Mouse (Mus musculus) skeletal muscle tissue, adult 2 months (tissue): ENCODE results near the gene Chat.

ENCODE experiments used
- DNase-seq: peaks from one replicate; pipeline ENCODE4 v3.0.0-alpha.2; 2012; ENCODE audit warnings: low read depth, low spot score

The Chat gene

GRCm38 (mm10) chr14:32465889-32466288 is at the start of gene Chat:
Gene Chat, minus strand, starts transcription at chr14:32465989.
- DNase-seq, result no peak

- peak; percentile 95 for DNase-seq
These were observed 47.7 kb upstream of the Chat start, which contains the start of gene Ercc6 for GRCm38 (mm10) chr14:32513336-32514032. Gene Ercc6, plus strand, starts transcription at chr14:32513521.

GRCm38 (mm10) chr14:32512912-32513311 is 47.1 kb upstream of the Chat start:
- no peak for DNase-seq

GRCm38 (mm10) chr14:32509443-32509961 is 43.7 kb upstream of the Chat start:
- no peak for DNase-seq

GRCm38 (mm10) chr14:32508105-32508835 is 42.5 kb upstream of the Chat start:
- no peak for DNase-seq

DNA sequence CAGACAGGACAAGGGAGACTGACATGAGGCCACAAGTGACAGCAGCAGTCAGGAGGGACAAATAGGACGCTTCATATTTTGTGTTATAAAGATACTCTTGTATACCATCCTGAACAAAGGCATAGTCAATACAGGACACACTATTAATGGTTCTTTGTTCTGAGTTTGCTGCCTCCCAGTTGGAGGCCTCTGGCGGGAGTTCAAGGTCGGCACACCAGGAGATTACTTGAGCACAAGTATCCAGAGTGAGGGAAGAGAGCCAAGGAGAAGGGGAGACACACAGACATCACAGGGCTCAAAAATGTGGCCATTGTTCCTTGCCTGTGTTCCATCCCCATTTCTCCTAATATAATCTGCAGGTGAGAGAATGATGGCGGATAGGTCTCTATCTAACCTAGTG is 41.4 kb upstream of the Chat start:
- no peak for DNase-seq

DNA sequence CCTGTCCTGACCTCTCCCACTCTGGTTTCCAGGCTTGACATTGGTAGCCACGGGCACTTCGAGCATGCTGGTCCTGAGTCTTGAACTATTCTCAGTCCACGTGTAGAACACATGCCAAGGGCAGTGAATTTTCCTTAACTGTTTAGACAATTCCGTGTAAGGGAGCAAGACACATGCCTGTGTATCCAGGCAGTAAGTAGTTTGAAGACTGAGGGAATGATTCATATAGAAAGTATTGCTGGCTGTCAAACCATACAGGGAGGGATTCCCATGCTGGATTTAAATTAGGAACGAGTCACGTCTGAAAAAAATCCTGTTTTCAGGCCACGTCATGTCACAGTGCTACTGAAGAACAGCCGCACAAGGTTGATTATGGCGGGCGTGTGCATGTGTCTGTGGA is 40.5 kb upstream of the Chat start:
- no peak for DNase-seq

- no peak for DNase-seq
These were observed 38.1 kb upstream of the Chat start for GRCm38 (mm10) chr14:32503897-32504296.

- DNase-seq, result no peak
These were observed 37.2 kb upstream of the Chat start for GRCm38 (mm10) chr14:32502764-32503688.

DNA sequence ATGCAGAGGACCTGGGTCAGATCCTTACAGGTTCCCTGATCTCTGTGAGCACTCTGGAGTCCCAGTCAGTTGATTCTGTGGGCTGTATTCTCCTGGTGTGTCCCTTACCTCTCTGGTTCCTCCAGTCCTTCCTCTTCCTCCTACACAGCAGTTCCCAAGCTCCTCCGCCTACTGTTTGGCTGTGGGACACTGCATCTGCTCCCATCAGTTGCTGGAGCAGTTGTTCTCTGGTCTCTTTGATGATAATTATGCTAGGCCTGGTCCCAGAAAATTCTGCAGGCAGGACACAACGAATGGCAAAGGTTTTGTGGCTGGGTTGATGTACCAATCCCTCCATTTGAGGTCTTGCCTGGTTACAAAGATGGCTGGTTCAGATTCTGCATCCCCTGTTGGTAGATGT is 35.5 kb upstream of the Chat start:
- DNase-seq, result no peak

DNA sequence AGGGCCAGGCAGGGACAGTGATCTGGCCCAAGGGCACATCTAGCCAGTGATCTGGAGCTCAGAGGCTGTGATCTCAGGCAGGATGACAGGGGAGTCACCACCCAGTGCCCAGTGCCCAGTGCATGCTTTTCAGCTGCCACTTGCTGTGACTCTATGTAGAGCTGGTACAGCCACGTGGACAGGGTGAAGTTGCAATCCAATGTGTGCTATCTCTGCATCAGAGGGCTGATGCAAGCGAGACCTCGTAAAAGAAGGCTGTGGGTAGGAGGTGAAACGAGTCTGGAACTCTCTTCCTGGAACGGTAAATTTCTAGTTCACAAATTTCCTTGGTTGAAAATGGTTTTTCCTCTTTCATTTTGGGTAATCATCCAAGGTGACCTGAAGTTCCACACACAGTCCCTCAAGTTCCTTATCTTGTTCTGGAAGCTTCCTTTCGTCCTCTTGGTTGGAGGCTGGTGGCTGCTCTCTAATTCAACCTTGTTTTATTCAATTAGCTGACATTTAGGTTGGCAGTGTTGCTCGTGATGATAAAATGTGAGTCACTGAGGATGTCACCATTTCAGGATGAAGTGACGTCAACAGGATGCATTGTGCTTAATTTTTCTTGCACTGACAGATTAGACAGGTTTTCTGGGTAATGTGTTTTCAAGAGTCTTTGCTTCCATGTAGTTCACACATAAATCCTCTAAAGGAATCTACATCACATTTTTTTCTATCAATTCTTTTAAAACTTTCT is 30.5 kb upstream of the Chat start:
- DNase-seq, result no peak

- no peak for DNase-seq
These were observed 26.7 kb upstream of the Chat start for GRCm38 (mm10) chr14:32492521-32492920.

DNA sequence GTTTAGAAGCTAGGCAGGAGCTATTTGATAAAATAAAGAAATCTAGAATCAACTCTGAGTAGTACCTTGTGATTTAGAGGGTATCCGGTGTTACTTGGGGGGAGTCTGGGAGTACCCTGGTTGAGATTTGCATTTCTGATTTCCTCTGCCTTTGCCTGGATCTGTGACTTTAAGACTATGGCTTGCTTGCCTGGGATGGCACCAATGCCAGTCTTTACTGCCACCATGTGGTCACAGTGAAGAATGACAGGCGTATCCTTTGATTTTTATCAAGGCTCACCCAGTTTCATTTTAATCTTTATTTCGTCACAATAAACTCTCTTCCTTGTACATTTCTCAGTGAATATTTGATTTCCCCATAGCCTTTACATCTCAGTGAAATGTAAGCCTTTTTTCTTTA is 16.3 kb upstream of the Chat start:
- peak; percentile 13 for DNase-seq

GRCm38 (mm10) chr14:32477581-32477980 is 11.8 kb upstream of the Chat start:
- DNase-seq, result no peak

DNA sequence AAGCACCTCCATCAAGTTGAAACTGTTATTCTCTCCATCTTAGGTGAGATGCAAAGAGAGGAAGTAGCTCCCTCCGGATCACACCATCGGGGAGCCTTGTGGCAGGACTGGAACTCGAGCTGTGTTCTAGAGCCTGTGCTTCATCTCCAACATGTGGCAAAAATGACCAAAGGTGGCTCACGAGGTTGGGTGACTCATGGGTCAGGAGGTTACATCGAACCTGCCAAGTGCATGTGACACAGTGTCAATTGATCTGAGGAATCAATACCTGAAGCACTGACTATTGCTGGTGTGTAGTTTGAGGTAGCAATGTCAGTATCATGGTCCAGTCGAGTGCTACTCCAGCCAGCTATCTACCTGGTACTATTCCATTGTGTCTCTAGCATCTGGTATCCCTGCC is 10.8 kb upstream of the Chat start:
- DNase-seq, result no peak

DNA sequence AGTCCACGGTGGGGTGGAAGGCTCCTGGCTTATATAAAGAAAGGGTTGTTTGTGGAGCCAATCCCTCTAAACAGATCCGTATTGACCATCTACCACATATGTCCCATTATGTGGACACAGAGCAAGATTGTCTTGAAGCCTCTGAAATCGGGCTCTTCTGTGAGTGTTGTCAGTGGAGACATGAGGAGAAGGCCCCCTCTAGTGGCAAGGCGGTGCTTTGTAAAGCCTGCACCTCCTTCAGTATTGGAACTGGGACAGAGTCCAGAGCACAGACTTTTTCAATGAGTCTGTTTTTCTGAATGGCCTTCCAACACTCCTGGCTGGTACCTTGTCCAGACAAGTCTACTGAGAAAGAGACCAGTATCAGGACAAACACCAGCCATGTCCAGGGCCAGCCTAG is 7.2 kb upstream of the Chat start:
- DNase-seq, result no peak

DNA sequence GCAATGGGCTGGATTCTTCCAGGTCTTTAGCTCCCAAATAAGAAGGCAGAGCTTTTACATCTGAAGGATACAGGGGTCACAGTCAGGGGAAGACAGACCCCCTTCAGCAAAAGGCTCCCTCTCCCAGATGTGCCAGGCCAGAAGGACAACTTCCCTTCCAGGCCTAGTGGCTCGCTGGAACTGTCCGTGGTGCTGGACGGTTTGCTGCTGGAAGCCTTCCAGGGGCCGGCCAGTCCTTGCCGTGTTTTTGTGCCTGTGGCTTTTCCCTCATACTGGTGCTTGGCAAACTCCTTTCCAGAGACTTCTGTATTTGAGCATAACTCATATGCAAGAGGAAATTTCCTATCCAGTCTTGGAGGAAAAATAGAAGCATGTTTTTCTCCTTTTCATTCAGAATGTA is 1.8 kb upstream of the Chat start:
- no peak for DNase-seq

- DNase-seq, result no peak
These were observed 301 bp downstream of the Chat start for GRCm38 (mm10) chr14:32465506-32465870.

DNA sequence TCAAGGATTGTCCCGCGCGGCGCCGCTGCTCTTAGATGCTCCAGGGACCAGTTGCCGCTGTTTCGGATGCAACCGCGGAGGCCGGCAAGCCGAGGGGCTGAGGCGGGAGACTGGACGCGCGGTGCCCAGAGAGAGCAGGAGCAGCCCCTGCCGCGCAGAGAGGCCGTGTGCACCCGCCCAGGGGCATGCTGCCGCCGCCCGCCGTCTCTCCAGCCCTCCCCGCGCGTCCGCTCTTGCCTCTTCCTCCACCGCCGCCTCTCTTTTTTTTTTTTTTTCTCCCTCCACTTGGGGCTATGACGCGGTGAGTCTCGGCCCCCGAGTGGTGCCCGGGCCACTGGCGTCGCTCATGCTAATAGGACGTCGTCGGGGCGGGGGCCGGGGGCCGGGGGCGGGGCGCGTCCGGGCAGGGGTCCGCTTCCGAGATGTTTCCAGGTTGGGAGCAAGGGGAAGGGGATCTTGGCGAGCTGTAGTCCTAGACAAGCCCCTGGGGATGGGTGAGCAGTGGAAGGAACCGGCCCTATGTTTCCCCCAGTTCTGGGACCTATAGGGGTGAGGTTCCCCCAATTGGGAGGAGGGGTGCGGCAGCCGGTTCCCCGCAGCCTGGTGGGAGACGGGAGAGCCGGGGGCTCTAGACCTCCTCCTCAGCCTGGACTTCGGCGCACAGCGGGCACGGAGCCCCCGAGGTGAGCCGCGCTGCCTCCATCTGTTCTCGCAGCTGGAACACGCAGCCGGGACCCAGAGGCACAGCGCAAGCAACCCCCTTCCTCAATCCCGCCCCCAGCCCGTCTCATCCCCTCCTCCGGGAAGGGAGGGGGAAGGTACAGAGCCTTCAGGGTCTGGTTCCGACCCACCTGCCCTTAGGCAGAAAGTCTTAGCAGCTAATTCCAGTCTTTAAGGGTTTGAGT is 936 bp downstream of the Chat start, which contains the start of gene Slc18a3:
Slc18a3 (minus strand) TSS at position 250 of the 905 bp plus-strand sequence.
- no peak for DNase-seq
